Mouse (Mus musculus) embryonic facial prominence, embryonic 13.5 days (tissue): ENCODE measurements around the gene Myof. TPM values are rescaled to one million over a fixed set of nuclear protein-coding genes. Genes with fewer than 3 reads are reported as not detected.

Experiments used
- ATAC-seq: fragments of 200-750 bp; cut with Nextera tagmentation; 2 replicates; pipeline ENCODE4 v1.8.0; 2017; ENCODE audit warnings: low read depth; ENCODE audit not compliant: insufficient number of reproducible peaks, insufficient read depth, low FRiP score, low TSS enrichment
- H3K27ac ChIP-seq: fragments of 300-500 bp; sonication (generic); 2 replicates; pipeline ENCODE4 v1.5.1; 2015; ENCODE audit warnings: moderate library complexity, mild to moderate bottlenecking, inconsistent platforms
- H3K27me3 ChIP-seq: fragments of 300-500 bp; sonication (generic); 2 replicates; pipeline ENCODE4 v1.6.1; 2015; ENCODE audit warnings: mild to moderate bottlenecking, inconsistent platforms
- H3K36me3 ChIP-seq: fragments of 300-500 bp; sonication (generic); 2 replicates; pipeline ENCODE4 v1.6.1; 2015; ENCODE audit warnings: mild to moderate bottlenecking, inconsistent platforms
- H3K4me1 ChIP-seq: fragments of 300-500 bp; sonication (generic); 2 replicates; pipeline ENCODE4 v1.6.1; 2015; ENCODE audit warnings: inconsistent platforms
- H3K4me2 ChIP-seq: fragments of 300-500 bp; sonication (generic); 2 replicates; pipeline ENCODE4 v1.6.1; 2015; ENCODE audit warnings: moderate library complexity, mild to moderate bottlenecking, inconsistent platforms
- H3K4me3 ChIP-seq: fragments of 300-500 bp; sonication (generic); 2 replicates; pipeline ENCODE4 v1.5.1; 2015; ENCODE audit warnings: mild to moderate bottlenecking, inconsistent platforms
- H3K9ac ChIP-seq: fragments of 300-500 bp; sonication (generic); 2 replicates; pipeline ENCODE4 v1.6.1; 2015; ENCODE audit warnings: mild to moderate bottlenecking, inconsistent platforms
- H3K9me3 ChIP-seq: fragments of 300-500 bp; sonication (generic); 2 replicates; pipeline ENCODE4 v1.6.1; 2016; ENCODE audit warnings: inconsistent platforms
- WGBS: fragments of 180-500 bp; shearing (Covaris S2); methylation state at CpG from one replicate; pipeline ENCODE4 v1.1.7; 2015; ENCODE audit warnings: mixed read lengths; 5-methylcytosine and 5-hydroxymethylcytosine counted together
- polyA plus RNA-seq: library from polyadenylated mRNA; unstranded; fragments of >200 nt; fragmentation: Nextera tagmentation; extraction: Ambion mirVana; gene quantifications from 2 replicates; pipeline ENCODE4 v1.2.1, GENCODE M21; 2015

Myof gene
- polyA plus RNA-seq, 1 experiment from 2014 or later: 12.2 TPM

- H3K27me3 ChIP-seq: no peaks in the 10 kb centered on the region
- H3K4me3 ChIP-seq: no peak overlapping the region
- no peak for ATAC-seq
- peaks cover 10% of the 10 kb centered on the region; the same call in 1 of the 2 replicates for H3K36me3 ChIP-seq
- WGBS: 40% methylated on average over 7 of the region's 7 CpGs
- H3K4me1 ChIP-seq: peaks cover 4% of the 10 kb centered on the region; the same call in 1 of the 2 replicates
- H3K27ac ChIP-seq: no peak overlapping the region
- no peaks in the 10 kb centered on the region for H3K9me3 ChIP-seq
- no peak overlapping the region for H3K4me2 ChIP-seq
- no peak overlapping the region for H3K9ac ChIP-seq
Measured at GRCm38 (mm10) chr19:37896081-37896480, 147.3 kb downstream of the Myof start.

GRCm38 (mm10) chr19:37891006-37891405 is 152.4 kb downstream of the Myof start:
- Histone ChIP-seq H3K27me3 (no peaks in the 10 kb centered on the region), H3K4me2 (no peak overlapping the region), H3K4me1 (peaks cover 5% of the 10 kb centered on the region), H3K9me3 (no peaks in the 10 kb centered on the region), H3K36me3 (no peaks in the 10 kb centered on the region), H3K9ac (no peak overlapping the region), H3K27ac (no peak overlapping the region), H3K4me3 (no peak overlapping the region)
- ATAC-seq: no peak
- WGBS: 78% methylated on average over 2 of the region's 2 CpGs

- WGBS: 15% methylated on average over 15 of the region's 15 CpGs
- H3K4me3 ChIP-seq: peak overlapping the region; percentile 36
- no peaks in the 10 kb centered on the region for H3K9me3 ChIP-seq
- H3K27ac ChIP-seq: no peak overlapping the region
- ATAC-seq: no peak
- peaks cover 10% of the 10 kb centered on the region; the same call in 1 of the 2 replicates for H3K27me3 ChIP-seq
- 0 out of 2 replicates have a peak overlapping the region, but pooled peaks have one; percentile 51 for H3K9ac ChIP-seq
- H3K36me3 ChIP-seq: no peaks in the 10 kb centered on the region
- H3K4me1 ChIP-seq: peaks cover 6% of the 10 kb centered on the region
- H3K4me2 ChIP-seq: peak overlapping the region; percentile 60
Measured at GRCm38 (mm10) chr19:37886355-37887120, 156.8 kb downstream of the Myof start.

- H3K36me3 ChIP-seq: no peaks in the 10 kb centered on the region
- WGBS: 10% methylated on average over 9 of the region's 9 CpGs
- H3K9ac ChIP-seq: no peak overlapping the region
- peaks cover 13% of the 10 kb centered on the region for H3K4me1 ChIP-seq
- no peak overlapping the region for H3K4me3 ChIP-seq
- no peak overlapping the region for H3K27ac ChIP-seq
- peaks cover 55% of the 10 kb centered on the region for H3K27me3 ChIP-seq
- ATAC-seq: no peak
- no peak overlapping the region for H3K4me2 ChIP-seq
- H3K9me3 ChIP-seq: no peaks in the 10 kb centered on the region
Measured at GRCm38 (mm10) chr19:37881431-37882081, 161.8 kb downstream of the Myof start.

GRCm38 (mm10) chr19:37877511-37878167 is 165.7 kb downstream of the Myof start:
- no peak overlapping the region for H3K27ac ChIP-seq
- H3K36me3 ChIP-seq: no peaks in the 10 kb centered on the region
- no peak for ATAC-seq
- 7% methylated on average over 20 of the region's 20 CpGs for WGBS
- no peak overlapping the region for H3K4me3 ChIP-seq
- no peaks in the 10 kb centered on the region for H3K9me3 ChIP-seq
- H3K9ac ChIP-seq: no peak overlapping the region
- H3K4me2 ChIP-seq: peak overlapping the region; percentile 24; the same call in 1 of the 2 replicates
- peaks cover 8% of the 10 kb centered on the region; the same call in 1 of the 2 replicates for H3K4me1 ChIP-seq
- H3K27me3 ChIP-seq: peaks cover 49% of the 10 kb centered on the region

- Histone ChIP-seq H3K27me3 (peaks cover 49% of the 10 kb centered on the region), H3K9me3 (no peaks in the 10 kb centered on the region), H3K4me1 (peaks cover 8% of the 10 kb centered on the region; the same call in 1 of the 2 replicates), H3K4me3 (no peak overlapping the region), H3K36me3 (no peaks in the 10 kb centered on the region), H3K27ac (no peak overlapping the region), H3K9ac (no peak overlapping the region), H3K4me2 (no peak overlapping the region)
- no peak for ATAC-seq
- 60% methylated on average over 6 of the region's 6 CpGs for WGBS
Measured at GRCm38 (mm10) chr19:37876605-37877245, 166.7 kb downstream of the Myof start.

- no peak overlapping the region for H3K4me2 ChIP-seq
- H3K4me3 ChIP-seq: no peak overlapping the region
- 81% methylated on average over 1 of the region's 1 CpGs for WGBS
- H3K4me1 ChIP-seq: peaks cover 8% of the 10 kb centered on the region; the same call in 1 of the 2 replicates
- H3K9me3 ChIP-seq: no peaks in the 10 kb centered on the region
- H3K36me3 ChIP-seq: no peaks in the 10 kb centered on the region
- no peak overlapping the region for H3K9ac ChIP-seq
- H3K27ac ChIP-seq: no peak overlapping the region
- H3K27me3 ChIP-seq: peaks cover 21% of the 10 kb centered on the region
- ATAC-seq: no peak
Measured at GRCm38 (mm10) chr19:37873499-37873898, 169.9 kb downstream of the Myof start.

- WGBS: 66% methylated on average over 3 of the region's 3 CpGs
- no peak overlapping the region for H3K4me3 ChIP-seq
- no peaks in the 10 kb centered on the region for H3K4me1 ChIP-seq
- H3K27me3 ChIP-seq: no peaks in the 10 kb centered on the region
- no peak overlapping the region for H3K4me2 ChIP-seq
- H3K27ac ChIP-seq: no peak overlapping the region
- H3K36me3 ChIP-seq: no peaks in the 10 kb centered on the region
- no peak for ATAC-seq
- no peaks in the 10 kb centered on the region for H3K9me3 ChIP-seq
- H3K9ac ChIP-seq: no peak overlapping the region
Measured at GRCm38 (mm10) chr19:37867592-37867991, 175.8 kb downstream of the Myof start.

GRCm38 (mm10) chr19:37866994-37867393 is 176.4 kb downstream of the Myof start:
- Histone ChIP-seq H3K4me3 (no peak overlapping the region), H3K27me3 (no peaks in the 10 kb centered on the region), H3K9ac (no peak overlapping the region), H3K4me2 (no peak overlapping the region), H3K4me1 (no peaks in the 10 kb centered on the region), H3K9me3 (no peaks in the 10 kb centered on the region), H3K36me3 (no peaks in the 10 kb centered on the region), H3K27ac (no peak overlapping the region)
- whole genome bisulfite sequencing: 88% methylated on average over 6 of the region's 6 CpGs
- no peak for ATAC-seq

GRCm38 (mm10) chr19:37861171-37861570 is 182.2 kb downstream of the Myof start:
- 77% methylated on average over 1 of the region's 1 CpGs for WGBS
- Histone ChIP-seq H3K27me3 (no peaks in the 10 kb centered on the region), H3K9me3 (no peaks in the 10 kb centered on the region), H3K4me1 (no peaks in the 10 kb centered on the region), H3K4me2 (no peak overlapping the region), H3K36me3 (no peaks in the 10 kb centered on the region), H3K4me3 (no peak overlapping the region), H3K9ac (no peak overlapping the region), H3K27ac (no peak overlapping the region)
- ATAC-seq: no peak

GRCm38 (mm10) chr19:37860267-37860666 is 183.1 kb downstream of the Myof start:
- H3K9me3 ChIP-seq: no peaks in the 10 kb centered on the region
- H3K4me3 ChIP-seq: no peak overlapping the region
- no peak overlapping the region for H3K27ac ChIP-seq
- no peak for ATAC-seq
- H3K4me2 ChIP-seq: no peak overlapping the region
- no peaks in the 10 kb centered on the region for H3K4me1 ChIP-seq
- no peaks in the 10 kb centered on the region for H3K27me3 ChIP-seq
- H3K36me3 ChIP-seq: no peaks in the 10 kb centered on the region
- WGBS: 94% methylated on average over 1 of the region's 1 CpGs
- no peak overlapping the region for H3K9ac ChIP-seq
